16 mouse cellular contexts compared by ENCODE assay signal in genomic region chr15:77111924-77112323, GRCm38 (mm10).
"Had no signal": no experiment of that assay in that cellular context is flagged by ENCODE, and none has a peak within 500 bp of the region (broad histone marks: within the 10 kb centered on the region; RNA-seq: fewer than 3 reads in every experiment).

No protein-coding gene starts in this region.

- H3K9me3 ChIP-seq: neural tube, embryonic 13.5 days; neural tube, embryonic 15.5 days; stomach, embryonic 15.5 days had no signal

- H3K9ac ChIP-seq: neural tube, embryonic 13.5 days; neural tube, embryonic 15.5 days; stomach, embryonic 15.5 days had no signal

- H3K4me1 ChIP-seq: stomach, embryonic 15.5 days had no signal

- DNase-seq: retina, postnatal 1 day; right cerebral cortex, adult 18-20 months; right cerebral cortex, postnatal 14 days; right cerebral cortex, postnatal 25 days; right cerebral cortex, postnatal 4 days; spleen, adult 18-20 months; thymus, adult 18-20 months; thymus, adult 2 months; thymus, postnatal 14 days; thymus, postnatal 25 days; thymus, postnatal 36 days; thymus, postnatal 4 days had no signal

- H3K27me3 ChIP-seq: neural tube, embryonic 13.5 days; neural tube, embryonic 15.5 days; stomach, embryonic 15.5 days had no signal

- H3K4me3 ChIP-seq: neural tube, embryonic 13.5 days; neural tube, embryonic 15.5 days; stomach, embryonic 15.5 days had no signal

- H3K4me2 ChIP-seq: neural tube, embryonic 13.5 days; neural tube, embryonic 15.5 days; stomach, embryonic 15.5 days had no signal

- H3K27ac ChIP-seq: neural tube, embryonic 13.5 days; neural tube, embryonic 15.5 days; stomach, embryonic 15.5 days; stomach, postnatal 0 days had no signal
